In genomic region chr1:36920726-36921125, GRCm38 (mm10) we compare ENCODE assay signal across 9 mouse cellular contexts. TPM values are rescaled to one million over a fixed set of nuclear protein-coding genes. Genes with fewer than 3 reads are reported as not detected.
DNase-seq lines count a peak whose midpoint lies in the region; TF ChIP-seq lines count a peak whose summit lies in the region.
"Had no signal": no experiment of that assay in that cellular context is flagged by ENCODE, and none has a peak within 500 bp of the region (broad histone marks: within the 10 kb centered on the region; RNA-seq: fewer than 3 reads in every experiment).

No protein-coding gene starts in this region.

- peak overlapping the region; percentile 98 for H3K27ac ChIP-seq in thymus, adult 2 months (ENCODE audit: control insufficient read depth, insufficient read depth, low read length)
- H3K27ac ChIP-seq: macrophage had no signal

- no peak overlapping the region for H3K4me3 ChIP-seq in thymus, adult 2 months (ENCODE audit: control insufficient read depth, insufficient read depth, low read length)

- peaks cover 50% of the 10 kb centered on the region for H3K4me1 ChIP-seq in thymus, adult 2 months (replicated peaks; ENCODE audit: control insufficient read depth, insufficient read depth, low read length)

- no peak for TF ChIP-seq CTCF in thymus, adult 2 months (IDR thresholded peaks at IDR 0.05; ENCODE audit: borderline replicate concordance, control insufficient read depth, extremely low read depth, insufficient read depth, low read length, poor library complexity)

- peak; percentile 39 for DNase-seq in cerebellum, adult 9-11 months
- DNase-seq in cerebellum, postnatal 36 days = no peak
- no peak for DNase-seq in thymus, adult 2 months
- DNase-seq in thymus, postnatal 0 days (ENCODE audit: low spot score) = no peak
- peak; percentile 77 for DNase-seq in kidney, adult 9 months
- no peak for DNase-seq in cerebellum, adult 18-20 months
- DNase-seq in embryo, embryonic 9.5 days (ENCODE audit: extremely low spot score) = no peak
- no peak for DNase-seq in urinary bladder, adult 18-20 months (ENCODE audit: low spot score in 2 of 2)

- H3K36me3 ChIP-seq in thymus, adult 2 months (ENCODE audit: control insufficient read depth, insufficient read depth, low read length) = no peaks in the 10 kb centered on the region

- 63% methylated on average over 4 of the region's 4 CpGs for WGBS in thymus, adult 2 months

- no peaks in the 10 kb centered on the region for H3K27me3 ChIP-seq in thymus, adult 2 months (ENCODE audit: control insufficient read depth, insufficient read depth, low read length)

- no peak for TF ChIP-seq POLR2A in thymus, adult 2 months (IDR thresholded peaks at IDR 0.05; ENCODE audit: control insufficient read depth, extremely low read depth, insufficient read depth, low read length, poor library complexity)

RNA-seq across cellular contexts. Expression of gene Tmem131, which starts 22.7 kb away (rescaled TPM):
- 51.1 and 62.0 TPM in 2 replicates for polyA plus RNA-seq in thymus, adult 2 months (2012; rRNA removed)
- polyA plus RNA-seq in thymus, postnatal 0 days (2015; fragmentation: Nextera tagmentation; extraction: Ambion mirVana) = 13.6 and 15.2 TPM in 2 replicates

Comparison
In these comparisons a context has a peak if more than half of its experiments do, and no peak if none do; other contexts are left out.
1. DNase-seq: peak in cerebellum, adult 9-11 months (single experiment) and kidney, adult 9 months (single experiment); none in cerebellum, postnatal 36 days (0 of 2), thymus, adult 2 months (single experiment), thymus, postnatal 0 days (single experiment), cerebellum, adult 18-20 months (0 of 2), embryo, embryonic 9.5 days (single experiment) and urinary bladder, adult 18-20 months (0 of 2).